Mouse (Mus musculus) splenic B cell, adult 2 months (primary cell): ENCODE data around the gene Tenm4.

Source experiments
- DNase-seq: peaks from one replicate; pipeline ENCODE4 v3.0.0-alpha.2; 2011; ENCODE audit warnings: low read depth, low spot score
- H3K27me3 ChIP-seq: 2 replicates; pipeline ENCODE4 v1.6.1; 2012; ENCODE audit warnings: mild to moderate bottlenecking, low read length, moderate library complexity, mixed read lengths; ENCODE audit not compliant: control insufficient read depth, poor library complexity, insufficient read depth, severe bottlenecking
- H3K36me3 ChIP-seq: 2 replicates; pipeline ENCODE4 v1.6.1; 2012; ENCODE audit warnings: mild to moderate bottlenecking, low read length, moderate library complexity, mixed read lengths; ENCODE audit not compliant: control insufficient read depth, poor library complexity, insufficient read depth, severe bottlenecking

Tenm4 gene

GRCm38 (mm10) chr7:96456618-96457017 is 285.6 kb downstream of the Tenm4 start:
- Histone ChIP-seq H3K27me3 (no peaks in the 10 kb centered on the region), H3K36me3 (no peaks in the 10 kb centered on the region)
- peak; percentile 28 for DNase-seq

DNA sequence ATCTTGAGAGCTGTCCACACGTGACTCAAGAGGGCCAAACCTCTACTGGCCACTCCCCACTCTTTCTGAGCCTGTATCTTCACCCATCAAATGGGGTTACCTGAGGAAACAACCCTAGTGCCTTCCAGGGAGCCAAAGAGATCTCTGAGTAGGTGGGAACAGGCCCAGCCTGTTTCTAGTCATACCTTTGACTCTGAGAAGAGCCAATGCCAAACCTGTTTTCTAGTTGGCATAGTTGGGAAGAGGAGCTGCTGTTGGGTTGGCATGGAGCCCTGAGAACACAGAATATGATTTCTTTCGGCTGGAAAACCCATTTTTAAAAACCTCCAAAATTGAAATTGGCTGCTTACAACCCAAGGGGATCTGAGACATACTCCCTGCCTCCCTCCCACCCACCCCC is 286.8 kb downstream of the Tenm4 start:
- Histone ChIP-seq H3K27me3 (no peaks in the 10 kb centered on the region), H3K36me3 (no peaks in the 10 kb centered on the region)
- DNase-seq = no peak

DNA sequence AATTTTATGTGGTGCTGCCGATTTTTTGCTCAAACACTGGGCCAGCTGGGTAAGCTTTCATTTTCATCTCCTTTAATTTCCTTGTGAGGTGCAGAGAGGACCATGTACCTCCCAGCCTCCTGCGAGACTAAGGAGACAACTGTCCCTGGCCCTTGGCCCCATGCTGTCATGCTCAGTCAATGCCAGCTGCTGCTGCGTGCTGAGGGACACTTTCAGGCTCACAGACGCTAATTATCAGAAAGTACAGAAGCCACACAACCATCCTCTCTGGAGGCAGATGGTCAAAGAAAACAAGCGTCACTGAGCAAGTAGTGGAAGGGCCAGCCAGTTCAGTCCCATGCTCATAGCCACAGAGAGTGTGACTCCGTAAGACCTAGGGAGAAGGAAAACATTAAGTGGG is 287.9 kb downstream of the Tenm4 start:
- Histone ChIP-seq H3K27me3 (no peaks in the 10 kb centered on the region), H3K36me3 (no peaks in the 10 kb centered on the region)
- DNase-seq = no peak

GRCm38 (mm10) chr7:96466761-96467160 is 295.7 kb downstream of the Tenm4 start:
- no peaks in the 10 kb centered on the region for H3K27me3 ChIP-seq
- no peak for DNase-seq
- no peaks in the 10 kb centered on the region for H3K36me3 ChIP-seq

- H3K36me3 ChIP-seq = no peaks in the 10 kb centered on the region
- no peak for DNase-seq
- H3K27me3 ChIP-seq = no peaks in the 10 kb centered on the region
Measured at GRCm38 (mm10) chr7:96470821-96471220, 299.8 kb downstream of the Tenm4 start.

- H3K36me3 ChIP-seq = no peaks in the 10 kb centered on the region
- no peaks in the 10 kb centered on the region for H3K27me3 ChIP-seq
- DNase-seq = no peak
Measured at GRCm38 (mm10) chr7:96474560-96475089, 303.6 kb downstream of the Tenm4 start.

GRCm38 (mm10) chr7:96476987-96477613 is 306.1 kb downstream of the Tenm4 start:
- H3K36me3 ChIP-seq = no peaks in the 10 kb centered on the region
- DNase-seq = peak; percentile 67
- no peaks in the 10 kb centered on the region for H3K27me3 ChIP-seq

GRCm38 (mm10) chr7:96479139-96479538 is 308.1 kb downstream of the Tenm4 start:
- Histone ChIP-seq H3K27me3 (no peaks in the 10 kb centered on the region), H3K36me3 (no peaks in the 10 kb centered on the region)
- no peak for DNase-seq

GRCm38 (mm10) chr7:96480351-96480983 is 309.4 kb downstream of the Tenm4 start:
- DNase-seq = no peak
- no peaks in the 10 kb centered on the region for H3K36me3 ChIP-seq
- H3K27me3 ChIP-seq = no peaks in the 10 kb centered on the region

- DNase-seq = peak; percentile 35
- H3K36me3 ChIP-seq = no peaks in the 10 kb centered on the region
Measured at GRCm38 (mm10) chr7:96482953-96483352, 311.9 kb downstream of the Tenm4 start.

DNA sequence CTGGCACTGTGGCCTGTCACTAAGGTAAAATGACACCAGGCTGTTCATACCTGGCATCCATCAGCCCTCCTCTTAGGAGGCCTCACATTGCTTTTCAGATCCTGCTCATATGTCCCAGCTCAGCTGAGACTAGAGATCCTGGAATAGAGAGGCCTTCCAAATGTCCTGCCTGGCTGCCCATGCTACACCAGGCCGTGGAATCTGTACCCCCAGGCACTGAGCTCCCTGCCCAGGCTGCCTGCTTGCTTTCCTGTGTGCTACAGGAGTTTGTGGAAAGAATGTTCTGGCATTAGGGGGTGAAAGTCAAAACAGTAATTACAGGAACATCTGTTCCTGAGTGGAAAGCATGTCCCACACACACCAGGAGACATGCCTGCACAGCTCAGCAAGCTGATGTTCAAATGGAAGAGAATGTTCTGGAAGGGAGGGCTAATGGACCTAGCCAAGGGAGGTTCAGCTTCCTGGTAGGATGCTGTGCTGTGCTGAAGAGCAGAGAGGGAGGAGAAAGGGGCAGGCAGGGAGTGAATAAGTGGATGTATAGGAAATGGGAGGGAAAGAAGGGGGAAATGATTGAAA is 313.0 kb downstream of the Tenm4 start:
- no peak for DNase-seq
- no peaks in the 10 kb centered on the region for H3K36me3 ChIP-seq
- no peaks in the 10 kb centered on the region for H3K27me3 ChIP-seq

More at GRCm38 (mm10) chr7:96482953-96483352, 311.9 kb downstream of the Tenm4 start:
- H3K27me3 ChIP-seq = no peaks in the 10 kb centered on the region

DNA sequence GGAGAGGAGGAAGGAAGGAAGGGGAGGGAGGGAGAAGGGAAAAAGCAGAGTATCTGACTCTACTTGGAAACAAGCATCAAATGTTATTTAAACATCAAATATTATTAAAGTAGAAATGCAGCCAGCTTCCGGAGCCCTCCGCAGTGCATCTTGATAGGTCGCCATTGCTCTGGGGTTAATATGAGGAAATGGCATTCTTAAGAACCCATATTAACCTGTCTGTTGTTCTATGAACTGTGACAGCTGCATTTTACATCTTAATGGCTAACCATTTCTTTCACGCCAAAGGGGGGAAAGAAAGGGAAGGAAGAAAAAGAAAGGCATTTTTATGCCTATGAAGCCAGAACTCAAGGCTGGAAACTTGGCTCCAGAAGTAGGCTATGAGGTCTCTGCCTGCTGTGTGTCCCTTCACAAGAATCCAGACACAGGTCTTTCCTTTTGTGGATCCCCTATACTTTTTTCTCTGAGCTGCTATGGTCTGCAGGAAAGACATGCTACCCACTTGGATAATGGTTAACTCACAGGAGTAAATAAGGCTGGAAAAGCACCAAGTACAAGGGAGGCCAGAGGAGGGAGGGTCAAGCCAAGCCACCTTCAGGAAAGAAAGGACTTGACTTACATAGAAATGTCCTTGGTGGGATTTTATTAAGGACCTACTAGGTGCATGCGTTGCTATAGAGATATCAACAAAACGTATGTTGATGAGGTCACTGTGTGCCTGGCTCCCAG is 318.5 kb downstream of the Tenm4 start:
- Histone ChIP-seq H3K36me3 (no peaks in the 10 kb centered on the region), H3K27me3 (no peaks in the 10 kb centered on the region)
- no peak for DNase-seq

DNA sequence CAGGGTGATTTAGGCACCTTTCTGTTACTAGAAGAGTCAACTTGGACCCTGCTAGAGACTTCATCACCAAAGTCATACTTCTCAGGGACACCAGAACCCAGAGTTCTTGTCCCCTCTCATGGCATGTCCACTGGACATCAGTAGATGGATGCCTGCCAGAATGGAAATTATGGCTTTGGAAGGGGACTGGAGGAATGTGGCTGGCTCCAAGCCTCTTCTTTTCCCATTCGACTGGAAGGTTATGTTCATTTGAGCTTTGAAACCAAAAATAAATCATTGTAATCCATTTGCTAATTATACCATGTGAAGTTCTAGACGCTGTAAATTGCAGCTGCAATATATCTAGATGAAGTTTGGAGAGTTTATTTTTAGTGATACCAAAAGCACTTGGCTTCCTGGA is 320.9 kb downstream of the Tenm4 start:
- Histone ChIP-seq H3K36me3 (no peaks in the 10 kb centered on the region), H3K27me3 (no peaks in the 10 kb centered on the region)
- no peak for DNase-seq

DNA sequence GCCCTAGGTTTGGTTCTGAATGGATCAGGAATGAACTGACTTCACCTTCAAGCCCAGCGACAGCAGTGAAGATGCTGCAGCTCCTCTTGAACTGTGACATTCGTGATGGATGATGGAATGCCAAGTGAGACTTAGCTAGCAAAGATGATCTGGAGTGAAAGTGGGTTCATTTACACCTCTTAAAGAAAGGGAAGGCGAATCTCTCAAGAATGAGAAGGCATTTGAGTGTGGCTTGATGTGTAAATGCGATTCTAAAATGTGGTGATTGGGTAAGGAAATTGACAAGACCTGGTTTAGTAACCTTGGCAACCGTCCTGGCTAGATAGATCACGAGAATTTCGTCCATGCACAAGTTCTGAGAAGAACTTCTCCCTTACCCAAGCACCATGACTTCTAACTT is 321.6 kb downstream of the Tenm4 start:
- Histone ChIP-seq H3K27me3 (no peaks in the 10 kb centered on the region), H3K36me3 (no peaks in the 10 kb centered on the region)
- DNase-seq = no peak

GRCm38 (mm10) chr7:96494057-96494456 is 323.0 kb downstream of the Tenm4 start:
- no peaks in the 10 kb centered on the region for H3K27me3 ChIP-seq
- H3K36me3 ChIP-seq = no peaks in the 10 kb centered on the region
- no peak for DNase-seq
